14 mouse cellular contexts compared by ENCODE assay signal in the genomic region with DNA sequence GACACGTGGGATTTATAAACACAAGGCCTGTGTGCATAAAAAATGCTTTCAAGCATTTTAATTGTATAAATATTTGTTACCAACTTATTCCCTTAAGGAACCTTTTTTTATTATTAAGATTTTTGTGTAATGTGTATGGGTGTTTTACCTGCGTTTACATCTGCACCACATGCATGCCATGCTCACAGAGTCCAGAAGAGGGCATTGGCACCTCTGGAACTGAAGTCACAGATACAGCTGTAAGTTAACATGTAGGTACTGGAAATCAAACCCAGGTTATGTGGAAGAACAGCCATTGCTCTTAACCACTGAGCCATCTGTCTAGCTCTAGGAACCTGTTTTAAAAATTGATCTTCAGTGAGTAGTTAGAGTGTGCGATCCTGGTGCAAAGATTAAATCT.
DNase-seq lines count a peak whose midpoint lies in the region; ATAC-seq and TF ChIP-seq lines count a peak whose summit lies in the region.
"Had no signal": no experiment of that assay in that cellular context is flagged by ENCODE, and none has a peak within 500 bp of the region (broad histone marks: within the 10 kb centered on the region; RNA-seq: fewer than 3 reads in every experiment).

No protein-coding gene starts in this region.

- 83% methylated on average over 3 of the region's 3 CpGs for WGBS in intestine, postnatal 0 days
- 85% methylated on average over 3 of the region's 3 CpGs for WGBS in intestine, embryonic 15.5 days
- 92% methylated on average over 3 of the region's 3 CpGs for WGBS in spleen, adult 2 months
- WGBS in forebrain, embryonic 10.5 days, result 91% methylated on average over 3 of the region's 3 CpGs

- no peaks in the 10 kb centered on the region for H3K9me3 ChIP-seq in intestine, postnatal 0 days (ENCODE audit: control insufficient read depth)
- no peaks in the 10 kb centered on the region for H3K9me3 ChIP-seq in intestine, embryonic 15.5 days
- H3K9me3 ChIP-seq in forebrain, embryonic 10.5 days, result no peaks in the 10 kb centered on the region
- H3K9me3 ChIP-seq: limb, embryonic 10.5 days had no signal

- H3K4me1 ChIP-seq in intestine, postnatal 0 days (replicated peaks; ENCODE audit: control insufficient read depth, insufficient read depth, low read length), result no peaks in the 10 kb centered on the region
- H3K4me1 ChIP-seq in intestine, embryonic 15.5 days (replicated peaks), result no peaks in the 10 kb centered on the region
- H3K4me1 ChIP-seq in spleen, adult 2 months (ENCODE audit: control insufficient read depth, insufficient read depth, insufficient read length), result peaks cover 8% of the 10 kb centered on the region
- H3K4me1 ChIP-seq in forebrain, embryonic 10.5 days, result peaks cover 9% of the 10 kb centered on the region

- no peak overlapping the region for H3K9ac ChIP-seq in intestine, postnatal 0 days (ENCODE audit: low read depth, low read length)
- H3K9ac ChIP-seq in intestine, embryonic 15.5 days, result no peak overlapping the region

- no peak overlapping the region for H3K27ac ChIP-seq in intestine, postnatal 0 days (ENCODE audit: low read depth, low read length)
- H3K27ac ChIP-seq in intestine, embryonic 15.5 days, result no peak overlapping the region
- H3K27ac ChIP-seq in spleen, adult 2 months (ENCODE audit: insufficient read depth, low read length), result no peak overlapping the region
- H3K27ac ChIP-seq in forebrain, embryonic 10.5 days, result no peak overlapping the region
- H3K27ac ChIP-seq: limb, embryonic 10.5 days had no signal

- no peak overlapping the region for H3K4me2 ChIP-seq in intestine, postnatal 0 days (replicated peaks; ENCODE audit: low read depth)
- H3K4me2 ChIP-seq in intestine, embryonic 15.5 days (replicated peaks), result no peak overlapping the region

- H3K36me3 ChIP-seq in intestine, postnatal 0 days (ENCODE audit: control insufficient read depth, insufficient read depth), result peaks cover 32% of the 10 kb centered on the region
- 0 out of 2 replicates have a peak, but pooled peaks cover 6% of the 10 kb centered on the region for H3K36me3 ChIP-seq in intestine, embryonic 15.5 days
- H3K36me3 ChIP-seq in spleen, adult 2 months (ENCODE audit: control insufficient read depth, insufficient read depth, low read length), result peaks cover 23% of the 10 kb centered on the region
- H3K36me3 ChIP-seq in forebrain, embryonic 10.5 days (replicated peaks), result peaks cover 21% of the 10 kb centered on the region

- no peak for TF ChIP-seq POLR2A in spleen, adult 2 months (IDR thresholded peaks at IDR 0.05; ENCODE audit: low read depth, low read length)

- DNase-seq in spleen, adult 2 months (ENCODE audit: low read depth in 1 of 2, low spot score in 2 of 2), result peak in 1 of 2 experiments; percentile 18
- DNase-seq in spleen, adult 18-20 months, result no peak
- peak; percentile 49 for DNase-seq in induced T-regulatory cell, adult 2 months (ENCODE audit: low read depth)
- no peak for DNase-seq in right cerebral cortex, postnatal 25 days
- no peak for DNase-seq in forebrain, embryonic 10.5 days (ENCODE audit: extremely low spot score, low spot score)
- no peak for DNase-seq in left cerebral cortex, postnatal 36 days (ENCODE audit: low spot score in 2 of 2)
- DNase-seq: heart, adult 18-20 months; heart, postnatal 36 days; lung, postnatal 10 days; right cerebral cortex, postnatal 4 days had no signal

- ATAC-seq in intestine, postnatal 0 days, result no peak
- ATAC-seq in intestine, embryonic 15.5 days, result no peak
- ATAC-seq: intestine, embryonic 16.5 days had no signal

- H3K27me3 ChIP-seq in intestine, postnatal 0 days (replicated peaks; ENCODE audit: control insufficient read depth, insufficient read depth, low read length), result no peaks in the 10 kb centered on the region
- no peaks in the 10 kb centered on the region for H3K27me3 ChIP-seq in intestine, embryonic 15.5 days (replicated peaks)
- H3K27me3 ChIP-seq in spleen, adult 2 months (ENCODE audit: control insufficient read depth, insufficient read depth, low read length), result no peaks in the 10 kb centered on the region
- no peaks in the 10 kb centered on the region for H3K27me3 ChIP-seq in forebrain, embryonic 10.5 days (ENCODE audit: poor library complexity, severe bottlenecking)

- intact Hi-C loops in left cerebral cortex, postnatal 36 days (cut with DNase I), result no loop called here

- no peak overlapping the region for H3K4me3 ChIP-seq in intestine, postnatal 0 days (ENCODE audit: low read depth, low read length)
- no peak overlapping the region for H3K4me3 ChIP-seq in intestine, embryonic 15.5 days (replicated peaks)
- H3K4me3 ChIP-seq in spleen, adult 2 months (ENCODE audit: extremely low read depth, insufficient read depth, insufficient read length), result no peak overlapping the region
- H3K4me3 ChIP-seq in forebrain, embryonic 10.5 days, result no peak overlapping the region
- H3K4me3 ChIP-seq: limb, embryonic 10.5 days had no signal

- peak; percentile 45 for TF ChIP-seq CTCF in intestine, postnatal 0 days (IDR thresholded peaks at IDR 0.05; ENCODE audit: low read depth)
- TF ChIP-seq CTCF in spleen, adult 2 months (IDR thresholded peaks at IDR 0.05; ENCODE audit: extremely low read depth, insufficient read depth, insufficient read length, insufficient replicate concordance), result peak; percentile 25; the same call in 1 of the 2 replicates
